Mouse (Mus musculus): Measurements from ENCODE around the gene Lhx2. TPM values are rescaled to one million over a fixed set of nuclear protein-coding genes. Genes with fewer than 3 reads are reported as not detected.

Gene Lhx2
- total RNA-seq, 2 experiments from 2014 or later, result 0.78 TPM

GRCm38 (mm10) chr2:38346881-38347764 lies 8.0 kb downstream of the Lhx2 start:
- no peak for DNase-seq (ENCODE audit: low spot score in 2 of 2)

GRCm38 (mm10) chr2:38347811-38348551 lies 8.9 kb downstream of the Lhx2 start:
- no peak for DNase-seq (ENCODE audit: low spot score in 2 of 2)

- no peak for DNase-seq (ENCODE audit: low spot score in 2 of 2)
These were observed 9.8 kb downstream of the Lhx2 start for GRCm38 (mm10) chr2:38348660-38349420.

- no peak for DNase-seq (ENCODE audit: low spot score in 2 of 2)
These were observed 10.6 kb downstream of the Lhx2 start for GRCm38 (mm10) chr2:38349447-38350350.

GRCm38 (mm10) chr2:38350386-38350785 lies 11.3 kb downstream of the Lhx2 start:
- DNase-seq (ENCODE audit: low spot score in 2 of 2), result no peak

- peak; percentile 52 to 77 for DNase-seq (ENCODE audit: low spot score in 2 of 2)
These were observed 11.7 kb downstream of the Lhx2 start for GRCm38 (mm10) chr2:38350796-38351195.

GRCm38 (mm10) chr2:38351641-38352320 lies 12.7 kb downstream of the Lhx2 start:
- DNase-seq (ENCODE audit: low spot score in 2 of 2), result no peak

- DNase-seq (ENCODE audit: low spot score in 2 of 2), result no peak
These were observed 13.4 kb downstream of the Lhx2 start for GRCm38 (mm10) chr2:38352321-38353007.

GRCm38 (mm10) chr2:38353008-38353379 lies 13.9 kb downstream of the Lhx2 start:
- no peak for DNase-seq (ENCODE audit: low spot score in 2 of 2)

- DNase-seq (ENCODE audit: low spot score in 2 of 2), result no peak
These were observed 14.6 kb downstream of the Lhx2 start for GRCm38 (mm10) chr2:38353664-38354063.

GRCm38 (mm10) chr2:38354179-38354716 lies 15.2 kb downstream of the Lhx2 start:
- no peak for DNase-seq (ENCODE audit: low spot score in 2 of 2)

- DNase-seq (ENCODE audit: low spot score in 2 of 2), result no peak
These were observed 15.8 kb downstream of the Lhx2 start for GRCm38 (mm10) chr2:38354717-38355510.

GRCm38 (mm10) chr2:38355731-38356427 lies 16.8 kb downstream of the Lhx2 start:
- DNase-seq (ENCODE audit: low spot score in 2 of 2), result no peak

GRCm38 (mm10) chr2:38356428-38357260 lies 17.6 kb downstream of the Lhx2 start:
- peak in 1 of 2 experiments; percentile 30 for DNase-seq (ENCODE audit: low spot score in 2 of 2)

- no peak for DNase-seq (ENCODE audit: low spot score in 2 of 2)
These were observed 18.5 kb downstream of the Lhx2 start for GRCm38 (mm10) chr2:38357294-38358246.

Data from gastrocnemius, postnatal 4 days (tissue).